Mouse (Mus musculus) adrenal gland, postnatal 14 days (tissue): ENCODE results near the gene Ect2l. TPM values are rescaled to one million over a fixed set of nuclear protein-coding genes. Genes with fewer than 3 reads are reported as not detected.

Source experiments
- DNase-seq: peaks from one replicate; pipeline ENCODE4 v3.0.0; 2021; ENCODE audit warnings: mixed read lengths
- long read RNA-seq, 2 experiments: library from polyadenylated mRNA; stranded (forward); transcript quantifications; one replicate each; pipeline ENCODE4 v2.0.0; 2021
- total RNA-seq: library from RNA; stranded (reverse); gene quantifications from 2 replicates; pipeline ENCODE4 v1.2.3, GENCODE M21; 2021

Ect2l gene
- total RNA-seq: not detected in 2 replicates
- long read RNA-seq, experiment 1: 0 reads
- long read RNA-seq, experiment 2: 0 reads

DNA sequence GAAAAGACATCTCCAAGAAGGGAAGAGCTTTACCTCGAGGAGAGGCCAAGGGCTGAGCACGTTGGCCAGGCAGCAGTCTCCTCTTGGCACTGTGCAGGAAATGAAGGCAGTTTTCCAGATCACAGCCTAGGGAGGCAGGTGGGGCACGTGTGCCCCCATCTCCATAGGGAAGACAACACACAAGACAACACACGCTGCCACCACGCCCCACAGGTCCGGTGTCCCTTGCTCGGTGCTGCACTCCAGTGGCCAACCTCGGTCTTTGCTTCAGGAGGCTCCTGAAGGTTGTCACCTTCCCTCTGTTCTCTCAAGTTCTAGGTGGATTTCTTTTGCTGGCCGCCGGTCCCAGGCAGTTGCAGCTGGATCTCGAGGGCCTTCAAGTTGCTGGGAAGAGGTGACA lies at the start of gene Ect2l:
TSS of gene Ect2l (minus strand) at position 165 of the 400 bp plus-strand sequence.
- peak; percentile 65 for DNase-seq

- no peak for DNase-seq
Measured at GRCm38 (mm10) chr10:18251345-18251744, 40.7 kb upstream of the Ect2l start.

GRCm38 (mm10) chr10:18243614-18244013 lies 32.9 kb upstream of the Ect2l start:
- DNase-seq: no peak

- DNase-seq: peak; percentile 66
Measured at GRCm38 (mm10) chr10:18237191-18237590, 26.5 kb upstream of the Ect2l start.

DNA sequence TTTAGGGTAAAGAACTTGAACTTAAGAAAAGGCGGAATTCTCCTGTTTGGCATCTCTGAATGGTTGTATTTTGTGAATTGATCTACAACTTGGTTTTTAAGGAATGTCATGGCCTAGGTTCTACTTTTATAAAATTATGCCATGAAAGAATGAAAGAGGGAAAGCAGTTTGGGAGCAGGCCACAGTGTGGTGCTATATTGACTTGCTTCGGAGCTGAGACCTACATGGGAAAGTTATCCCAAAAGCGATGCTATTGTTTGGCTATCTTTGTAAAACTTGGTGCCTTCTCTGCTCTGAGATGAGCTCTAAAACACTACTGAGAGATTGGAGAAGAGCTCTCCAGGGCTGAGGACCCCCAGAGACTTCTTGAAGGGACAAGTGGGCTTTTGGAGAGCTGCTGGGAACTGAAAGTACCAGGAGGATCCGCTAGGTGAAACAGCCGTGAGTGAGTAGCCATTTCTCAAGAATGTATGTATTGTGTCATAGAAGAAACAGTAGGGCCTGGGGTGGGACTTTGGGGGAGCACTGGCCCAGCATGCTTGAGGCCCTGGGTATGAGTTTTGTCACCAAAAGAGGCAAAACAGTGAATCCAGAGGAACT lies 25.7 kb upstream of the Ect2l start:
- DNase-seq: no peak

DNA sequence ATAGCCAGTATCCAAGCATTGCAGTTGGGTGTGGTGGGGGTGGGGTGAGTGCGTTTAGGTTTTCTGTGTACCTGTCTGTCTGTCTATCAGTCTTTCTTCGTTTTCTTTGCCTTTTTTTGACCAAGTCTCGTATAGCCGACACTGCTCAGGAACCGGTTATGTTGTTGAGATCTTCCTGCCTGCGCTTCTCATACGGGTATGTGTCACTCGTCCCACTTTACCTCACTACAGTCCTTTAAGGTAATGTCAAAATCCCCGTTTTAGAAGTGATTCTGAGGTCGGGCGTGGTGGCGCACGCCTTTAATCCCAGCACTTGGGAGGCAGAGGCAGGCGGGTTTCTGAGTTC lies 24.7 kb upstream of the Ect2l start:
- DNase-seq: no peak

DNA sequence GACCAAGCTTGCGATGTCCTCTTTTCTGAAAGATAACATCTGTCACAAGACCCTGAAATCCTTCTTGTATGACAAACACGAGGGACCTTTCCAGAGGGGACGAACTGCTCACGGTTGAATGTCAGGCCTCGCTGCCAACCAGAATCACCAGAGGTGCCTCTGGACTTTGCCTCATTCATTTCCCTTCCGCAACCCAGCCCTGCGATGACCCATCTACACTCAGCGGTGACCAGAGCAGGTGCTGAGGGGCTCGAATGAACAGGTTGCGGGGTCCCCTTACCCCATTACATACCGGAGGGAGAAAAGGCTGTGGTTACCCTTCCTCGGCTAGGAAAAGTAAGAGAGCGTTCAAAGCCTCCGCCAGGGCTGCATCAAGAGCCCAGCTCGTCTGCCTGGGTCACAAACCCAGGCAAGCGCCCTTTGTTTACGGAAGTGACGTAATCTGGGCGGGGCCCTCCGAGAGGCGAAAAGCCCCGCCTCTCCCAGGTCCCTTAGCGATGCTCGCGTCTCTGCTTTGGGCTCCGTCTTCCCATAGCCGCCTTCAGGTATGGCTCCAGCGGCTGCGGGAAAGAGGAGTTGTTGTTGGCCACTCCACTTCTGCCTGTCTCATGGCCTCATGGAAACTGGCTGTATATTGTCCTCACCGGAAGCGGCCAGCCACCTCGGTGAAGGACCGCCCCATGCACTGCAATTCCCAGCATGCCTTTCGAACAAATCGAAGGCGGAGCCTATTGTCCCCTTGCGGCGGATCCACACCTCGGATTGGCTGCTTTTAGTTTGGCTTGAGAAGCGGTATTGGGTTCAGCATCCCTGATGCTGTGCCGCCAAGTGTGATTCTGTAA lies 24.1 kb upstream of the Ect2l start, which contains the start of gene Ccdc28a:
TSS of gene Ccdc28a (minus strand) at position 439 of the 842 bp plus-strand sequence.
- peak; percentile 95 for DNase-seq

DNA sequence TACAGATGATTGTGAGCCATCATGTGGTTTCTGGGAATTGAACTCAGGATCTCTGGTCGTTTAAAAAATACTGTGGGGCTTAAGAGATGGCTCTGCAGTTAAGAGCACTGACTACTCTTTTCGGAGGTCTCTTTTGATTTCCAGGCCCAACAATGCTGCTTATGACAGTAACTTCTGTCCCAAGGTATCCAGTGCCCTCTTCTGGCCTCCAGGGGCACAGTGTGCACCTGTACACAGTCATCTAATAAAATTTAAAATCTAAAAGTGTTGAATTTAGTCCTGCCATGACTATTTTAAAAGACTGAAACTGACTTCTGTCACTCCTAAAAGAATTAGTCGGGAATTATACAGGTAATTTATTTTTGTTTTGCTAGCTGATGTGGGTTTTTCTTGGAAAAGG lies 23.2 kb upstream of the Ect2l start:
- no peak for DNase-seq

DNA sequence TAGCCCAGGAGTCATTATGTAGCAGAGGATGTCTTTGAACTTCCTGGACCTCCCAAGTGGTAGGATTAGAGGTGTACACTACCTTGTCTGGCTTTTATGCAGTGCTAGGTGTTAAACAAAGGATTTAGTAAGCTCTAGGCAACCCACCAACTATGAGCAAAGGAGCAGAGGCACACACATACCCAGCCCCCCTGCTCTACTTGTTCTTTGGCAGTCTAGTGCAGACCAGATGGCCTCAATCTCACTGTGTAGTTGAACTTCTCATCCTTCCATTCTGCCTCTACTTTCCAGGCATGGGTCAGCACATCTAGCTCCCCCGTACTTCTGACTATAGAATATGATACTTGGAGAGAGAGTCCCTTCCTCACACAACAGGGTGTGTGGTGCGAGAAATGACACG lies 13.7 kb upstream of the Ect2l start:
- no peak for DNase-seq

- no peak for DNase-seq
Measured at GRCm38 (mm10) chr10:18219351-18219750, 8.7 kb upstream of the Ect2l start.

DNA sequence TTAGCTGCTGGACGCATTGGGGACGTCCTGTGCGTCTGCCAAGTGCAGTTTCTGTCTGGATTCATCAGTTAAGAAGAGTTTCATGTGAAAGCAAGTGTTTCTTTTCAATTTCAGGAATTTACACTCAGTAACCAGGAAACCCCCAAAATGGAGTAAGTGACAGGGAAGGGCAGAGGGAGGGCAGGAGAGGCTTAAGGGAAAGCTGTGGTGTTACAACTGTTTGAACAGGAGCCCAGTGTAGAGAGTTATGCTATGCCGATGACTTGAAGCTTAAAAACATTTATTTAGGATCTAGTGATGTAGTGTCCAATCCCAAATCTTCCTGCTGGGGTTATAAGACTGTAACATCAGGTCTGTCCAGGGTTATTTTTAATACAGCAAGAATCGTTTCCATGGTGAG lies 3.4 kb upstream of the Ect2l start:
- DNase-seq: no peak

DNA sequence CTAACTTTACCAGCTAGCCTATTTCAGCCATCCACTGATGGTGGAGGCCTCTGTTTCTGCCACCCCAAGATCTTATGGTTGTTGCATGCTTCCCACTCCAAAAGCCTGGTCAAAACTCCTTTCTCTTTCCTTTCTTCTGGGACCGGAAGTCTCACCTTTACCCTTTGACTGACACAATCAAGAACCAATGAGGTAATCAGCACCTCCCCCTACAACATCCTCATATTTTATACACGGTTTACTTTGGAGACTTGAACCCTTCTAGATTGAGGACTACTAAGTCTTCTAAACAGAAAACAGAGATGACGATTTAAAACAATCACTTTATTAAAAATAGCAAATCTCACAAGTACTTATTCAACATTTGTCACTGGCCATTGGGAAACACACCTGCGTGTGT lies 2.7 kb upstream of the Ect2l start:
- no peak for DNase-seq

DNA sequence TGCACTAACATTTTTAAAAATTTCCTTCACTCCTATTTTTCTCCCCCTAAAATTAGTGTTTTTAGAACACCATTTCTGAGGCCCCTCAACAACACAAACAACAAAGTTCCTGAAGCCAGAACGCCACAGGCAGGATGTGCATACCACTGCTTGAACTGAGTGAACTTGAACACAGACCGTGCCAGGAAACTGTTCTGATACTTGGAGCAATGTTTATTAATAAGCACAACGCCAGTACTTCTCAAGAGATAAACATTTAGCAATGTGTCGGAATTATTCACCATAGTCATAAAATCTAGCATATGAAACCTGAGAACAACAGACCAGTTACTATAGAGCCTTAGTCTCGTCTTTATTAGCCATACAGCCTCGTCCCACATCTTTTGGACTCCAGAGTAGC lies 571 bp downstream of the Ect2l start:
- no peak for DNase-seq

DNA sequence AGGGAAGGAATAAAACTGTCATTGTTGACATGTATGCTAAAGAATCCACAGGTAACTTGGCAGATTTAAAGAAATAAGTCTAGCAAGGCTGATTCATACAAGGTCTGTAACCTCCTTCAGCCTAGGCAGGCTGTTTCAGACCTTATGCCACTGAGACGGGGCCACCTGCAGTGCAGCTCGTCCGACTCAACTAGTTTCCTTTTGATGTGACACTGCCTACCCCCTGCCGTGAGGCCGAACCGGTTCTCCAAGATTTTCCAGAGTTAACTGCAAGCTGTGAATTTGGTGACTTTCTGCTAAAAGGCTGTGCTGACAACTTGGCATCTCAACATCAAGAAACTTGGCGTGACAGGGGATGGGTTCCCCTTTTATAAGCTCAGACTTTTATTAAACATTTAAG lies 6.6 kb downstream of the Ect2l start:
- DNase-seq: no peak

DNA sequence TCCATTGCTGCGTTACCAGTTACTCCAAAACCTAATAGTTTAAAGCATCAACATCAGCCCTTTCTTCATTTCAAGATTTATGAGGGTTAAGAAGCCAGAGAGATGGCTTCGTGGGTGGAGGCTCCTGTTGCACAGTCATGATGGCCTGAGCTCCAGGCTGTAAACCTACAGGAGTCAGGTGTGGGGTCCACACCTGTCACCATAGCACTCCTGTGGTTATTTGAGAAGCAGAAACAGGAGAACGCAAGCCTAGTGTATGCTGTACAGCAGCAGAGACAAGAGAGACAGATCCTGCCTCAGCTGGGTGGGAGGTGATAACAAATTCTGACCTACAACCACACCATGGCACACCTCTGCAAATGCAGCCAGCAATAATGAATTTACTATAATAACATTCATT lies 8.3 kb downstream of the Ect2l start:
- no peak for DNase-seq

- DNase-seq: no peak
Measured at GRCm38 (mm10) chr10:18200656-18201055, 10.0 kb downstream of the Ect2l start.

GRCm38 (mm10) chr10:18199919-18200318 lies 10.8 kb downstream of the Ect2l start:
- DNase-seq: no peak

GRCm38 (mm10) chr10:18198286-18199015 lies 12.2 kb downstream of the Ect2l start:
- no peak for DNase-seq

DNA sequence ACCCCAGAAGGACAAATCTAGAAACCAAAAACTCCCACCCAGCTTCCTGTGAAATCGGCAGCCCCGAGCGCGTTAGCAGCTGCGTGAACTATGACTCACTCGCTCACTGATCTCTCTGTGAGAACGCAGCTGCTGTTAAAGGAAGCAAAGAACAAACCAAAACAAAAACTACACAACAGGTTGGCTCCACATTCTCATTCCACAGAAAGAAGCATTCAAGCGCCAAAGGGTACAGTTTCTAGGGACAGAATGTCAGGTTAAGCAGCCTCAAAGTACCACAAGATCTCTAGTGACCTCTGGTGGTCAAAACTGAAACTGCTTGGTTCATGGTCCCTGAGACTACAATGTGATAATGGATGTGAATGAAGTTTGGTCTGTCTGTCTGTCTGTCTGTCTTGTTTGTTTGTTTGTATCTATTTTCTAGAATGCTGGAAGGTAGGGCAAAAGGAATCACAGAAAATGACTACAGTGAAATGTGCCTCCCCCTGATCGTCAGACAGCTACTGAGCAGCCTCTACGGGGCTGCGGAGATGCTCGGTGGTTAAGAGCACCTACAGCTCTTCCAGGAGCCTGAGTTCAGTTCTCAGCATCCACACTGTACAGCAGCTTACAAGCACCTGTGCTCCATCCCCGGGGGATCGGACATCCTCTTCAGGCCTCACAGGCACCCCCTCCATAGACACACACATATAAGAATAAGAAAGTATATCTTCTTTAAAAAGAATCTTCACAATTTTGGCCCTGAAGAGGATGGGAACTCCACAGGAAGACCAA lies 13.3 kb downstream of the Ect2l start:
- DNase-seq: peak; percentile 75

- no peak for DNase-seq
Measured at GRCm38 (mm10) chr10:18194737-18195141, 16.0 kb downstream of the Ect2l start.

GRCm38 (mm10) chr10:18194156-18194555 lies 16.5 kb downstream of the Ect2l start:
- no peak for DNase-seq

DNA sequence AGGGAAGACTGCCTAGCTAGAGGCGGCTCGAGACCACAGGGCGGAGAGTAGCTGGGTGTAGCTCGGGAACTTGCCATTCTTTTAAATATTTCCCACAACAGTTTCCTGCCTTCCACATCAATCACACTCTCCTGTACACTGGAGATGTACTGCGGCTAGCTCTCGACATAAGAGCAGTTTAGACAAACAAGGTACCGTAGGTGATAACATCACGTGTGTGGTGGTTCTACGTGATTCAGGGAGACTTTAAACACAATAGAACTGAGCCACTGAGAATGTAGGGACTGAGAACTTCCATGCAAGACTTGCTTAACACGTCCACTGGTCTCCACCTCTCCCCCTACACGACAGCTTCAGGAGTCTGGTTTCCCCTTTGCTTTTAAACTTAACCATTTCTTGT lies 17.5 kb downstream of the Ect2l start:
- no peak for DNase-seq
